Mouse (Mus musculus): ENCODE results near the gene Paxbp1. TPM values are rescaled to one million over a fixed set of nuclear protein-coding genes. Genes with fewer than 3 reads are reported as not detected.

Gene Paxbp1
- polyA plus RNA-seq, 1 experiment: 8.8 TPM

DNA sequence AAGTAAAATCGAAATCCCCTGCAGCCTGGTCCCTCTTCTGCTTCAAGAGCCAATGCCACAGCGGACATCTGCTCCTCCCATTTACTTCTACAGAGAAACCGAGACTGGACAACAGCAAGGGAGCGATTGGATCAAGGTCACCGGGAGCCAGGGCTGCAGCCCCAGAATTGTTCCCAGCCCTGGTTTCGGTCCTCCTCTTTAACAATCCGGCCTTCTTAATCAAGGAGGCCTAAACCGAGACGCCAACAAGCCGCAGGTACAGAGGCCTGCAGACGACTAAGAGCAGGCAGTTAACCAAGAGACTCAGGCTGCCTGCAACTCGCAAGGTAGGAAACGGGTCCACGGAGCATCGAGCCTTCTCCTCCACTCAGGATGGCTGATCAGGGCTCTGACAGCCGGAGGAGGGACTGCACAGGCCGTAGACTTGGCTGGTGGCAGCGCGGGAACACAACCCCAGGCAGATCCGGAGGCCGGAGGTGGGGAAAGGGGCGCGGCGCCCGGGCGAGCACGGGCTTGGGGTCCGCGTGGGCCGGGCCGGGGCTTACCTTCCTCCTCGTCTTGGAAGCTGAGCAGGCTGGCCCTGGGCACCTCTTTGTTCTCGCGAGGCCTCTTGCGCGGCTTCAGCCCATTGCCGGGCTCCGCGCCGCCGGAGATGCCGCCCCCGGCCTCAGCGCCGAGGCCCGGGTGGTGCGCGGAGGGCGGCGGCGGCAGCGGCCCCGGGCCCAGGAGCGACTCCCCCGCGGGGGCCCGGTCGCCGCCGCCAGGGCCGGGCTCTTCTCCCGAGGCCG lies 688 bp downstream of the Paxbp1 start:
- Histone ChIP-seq H3K4me3 (peak overlapping the region; percentile 93), H3K27me3 (ENCODE audit: control insufficient read depth, insufficient read depth, insufficient read length) (peaks cover 7% of the 10 kb centered on the region), H3K36me3 (ENCODE audit: control insufficient read depth, insufficient read depth) (peaks cover 6% of the 10 kb centered on the region), H3K79me2 (ENCODE audit: control insufficient read depth, insufficient read depth) (peaks cover 53% of the 10 kb centered on the region), H3K4me2 (ENCODE audit: low read depth) (peak overlapping the region; percentile 67), H3ac (ENCODE audit: control insufficient read depth, insufficient read length) (peak overlapping the region; percentile 97)
- TF ChIP-seq MYOG (IDR thresholded peaks at IDR 0.05; ENCODE audit: control insufficient read depth in 1 of 3, insufficient read depth in 1 of 3, insufficient read length in 2 of 3, low read depth in 2 of 3) (no peak), POLR2AphosphoS2 (IDR thresholded peaks at IDR 0.05; ENCODE audit: insufficient read length, low read depth) (no peak), TCF12 (IDR thresholded peaks at IDR 0.05; ENCODE audit: insufficient read depth, poor library complexity, severe bottlenecking) (no peak), MAX (IDR thresholded peaks at IDR 0.05; ENCODE audit: low read depth) (no peak), MYOD1 (IDR thresholded peaks at IDR 0.05; ENCODE audit: control insufficient read depth in 1 of 3, insufficient read length in 2 of 3, low read depth in 2 of 3) (no peak), REST (IDR thresholded peaks at IDR 0.05; ENCODE audit: insufficient read depth, insufficient read length) (no peak), SRF (IDR thresholded peaks at IDR 0.05; ENCODE audit: control insufficient read depth, insufficient read length, low read depth) (no peak), POLR2A (IDR thresholded peaks at IDR 0.05; ENCODE audit: insufficient read length, low read depth) (no peak), USF1 (IDR thresholded peaks at IDR 0.05; ENCODE audit: low read depth) (no peak), E2F4 (IDR thresholded peaks at IDR 0.05; ENCODE audit: insufficient read depth) (no peak), TCF3 (IDR thresholded peaks at IDR 0.05; ENCODE audit: insufficient read length, low read depth) (no peak), CEBPB (IDR thresholded peaks at IDR 0.05; ENCODE audit: insufficient read depth, poor library complexity, severe bottlenecking) (no peak)

DNA sequence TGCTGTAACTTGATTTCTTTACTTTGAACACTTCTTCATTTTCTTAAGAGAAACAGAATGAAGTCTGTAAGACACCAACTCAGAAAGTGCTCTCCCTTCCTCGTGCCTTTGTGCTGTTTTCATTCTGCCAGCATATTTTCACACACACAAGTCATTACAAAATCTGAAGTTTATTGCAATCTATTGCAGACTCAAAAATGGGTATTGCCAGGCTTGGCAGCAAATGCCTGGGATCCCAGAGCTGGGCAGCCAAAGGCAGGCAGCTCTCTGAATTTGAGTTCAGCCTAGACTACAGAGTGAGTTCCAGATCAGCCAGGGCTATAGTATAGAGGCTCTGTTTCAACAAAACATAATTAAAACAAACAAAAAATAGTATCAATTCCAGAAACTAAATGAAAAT lies 1.7 kb downstream of the Paxbp1 start:
- H3K79me2 ChIP-seq (ENCODE audit: control insufficient read depth, insufficient read depth): peaks cover 60% of the 10 kb centered on the region
- H3K27me3 ChIP-seq (ENCODE audit: control insufficient read depth, insufficient read depth, insufficient read length): no peaks in the 10 kb centered on the region
- TF ChIP-seq CEBPB (IDR thresholded peaks at IDR 0.05; ENCODE audit: insufficient read depth, poor library complexity, severe bottlenecking) (peak; percentile 55; the same call in 1 of the 2 replicates), TCF12 (IDR thresholded peaks at IDR 0.05; ENCODE audit: insufficient read depth, poor library complexity, severe bottlenecking) (no peak)
- H3K36me3 ChIP-seq (ENCODE audit: control insufficient read depth, insufficient read depth): peaks cover 16% of the 10 kb centered on the region
- peak overlapping the region; percentile 93 for H3K4me3 ChIP-seq
- H3ac ChIP-seq (ENCODE audit: control insufficient read depth, insufficient read length): no peak overlapping the region
- H3K4me2 ChIP-seq (ENCODE audit: low read depth): peak overlapping the region; percentile 67

DNA sequence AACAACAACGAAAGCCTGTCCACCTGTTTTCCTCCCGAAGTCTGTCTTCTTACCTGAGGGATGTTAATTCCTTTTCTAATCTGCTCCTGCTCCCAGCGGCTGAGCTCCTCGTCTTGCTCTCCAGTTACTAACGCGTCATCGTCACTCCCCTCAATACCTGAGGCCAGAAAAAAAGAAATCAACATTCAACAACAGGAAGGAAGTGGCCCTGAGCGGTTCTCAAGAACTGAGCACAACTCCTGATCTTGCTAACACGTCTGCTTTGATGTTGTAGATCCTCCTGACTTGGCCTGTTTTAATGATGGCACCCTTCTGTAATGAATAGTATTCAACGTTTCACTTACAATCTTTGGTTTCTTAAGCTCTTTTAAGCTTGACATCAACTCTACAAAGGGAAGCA lies 8.5 kb downstream of the Paxbp1 start:
- Histone ChIP-seq H3K79me2 (ENCODE audit: control insufficient read depth, insufficient read depth) (peaks cover 30% of the 10 kb centered on the region), H3K27me3 (ENCODE audit: control insufficient read depth, insufficient read depth, insufficient read length) (no peaks in the 10 kb centered on the region)
- TF ChIP-seq REST (IDR thresholded peaks at IDR 0.05; ENCODE audit: insufficient read depth, insufficient read length) (no peak), USF1 (IDR thresholded peaks at IDR 0.05; ENCODE audit: low read depth) (no peak), MYOD1 (IDR thresholded peaks at IDR 0.05; ENCODE audit: control insufficient read depth in 1 of 3, insufficient read length in 2 of 3, low read depth in 2 of 3) (no peak), SRF (IDR thresholded peaks at IDR 0.05; ENCODE audit: control insufficient read depth, insufficient read length, low read depth) (no peak), POLR2AphosphoS2 (IDR thresholded peaks at IDR 0.05; ENCODE audit: insufficient read length, low read depth) (no peak), POLR2A (IDR thresholded peaks at IDR 0.05; ENCODE audit: insufficient read length, low read depth) (no peak), CEBPB (IDR thresholded peaks at IDR 0.05; ENCODE audit: insufficient read depth, poor library complexity, severe bottlenecking) (no peak), E2F4 (IDR thresholded peaks at IDR 0.05; ENCODE audit: insufficient read depth) (no peak), MAX (IDR thresholded peaks at IDR 0.05; ENCODE audit: low read depth) (no peak), TCF12 (IDR thresholded peaks at IDR 0.05; ENCODE audit: insufficient read depth, poor library complexity, severe bottlenecking) (no peak), MYOG (IDR thresholded peaks at IDR 0.05; ENCODE audit: control insufficient read depth in 1 of 3, insufficient read depth in 1 of 3, insufficient read length in 2 of 3, low read depth in 2 of 3) (no peak), TCF3 (IDR thresholded peaks at IDR 0.05; ENCODE audit: insufficient read length, low read depth) (no peak)

DNA sequence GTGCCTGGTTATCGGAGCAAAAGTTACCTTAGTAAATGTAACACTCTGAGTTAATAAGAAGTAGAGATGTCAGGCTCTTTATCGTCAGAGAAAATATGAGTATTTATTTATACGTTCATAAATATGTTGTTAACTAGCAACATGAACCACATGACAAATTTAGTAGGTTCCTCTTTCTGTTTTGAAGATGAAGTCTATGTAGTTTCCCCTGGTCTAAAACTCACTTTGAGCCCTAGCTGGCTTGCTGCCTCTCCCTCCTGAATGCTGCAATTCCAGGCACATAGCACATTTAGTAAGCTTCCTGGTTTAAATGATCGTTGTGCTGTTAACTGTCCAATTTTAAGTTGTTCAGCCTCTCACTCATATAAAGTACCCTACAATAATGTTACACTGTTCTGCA lies 13.6 kb downstream of the Paxbp1 start:
- no peak overlapping the region for H3K4me2 ChIP-seq (ENCODE audit: low read depth)
- H3K79me2 ChIP-seq (ENCODE audit: control insufficient read depth, insufficient read depth): no peaks in the 10 kb centered on the region
- peaks cover 68% of the 10 kb centered on the region for H3K36me3 ChIP-seq (ENCODE audit: control insufficient read depth, insufficient read depth)
- no peak overlapping the region for H3K4me3 ChIP-seq
- TF ChIP-seq MYOD1 (IDR thresholded peaks at IDR 0.05; ENCODE audit: control insufficient read depth in 1 of 3, insufficient read length in 2 of 3, low read depth in 2 of 3): no peak
- no peak for TF ChIP-seq USF1 (IDR thresholded peaks at IDR 0.05; ENCODE audit: low read depth)
- TF ChIP-seq POLR2AphosphoS2 (IDR thresholded peaks at IDR 0.05; ENCODE audit: insufficient read length, low read depth): no peak
- TF ChIP-seq CEBPB (IDR thresholded peaks at IDR 0.05; ENCODE audit: insufficient read depth, poor library complexity, severe bottlenecking): no peak
- TF ChIP-seq MAX (IDR thresholded peaks at IDR 0.05; ENCODE audit: low read depth): no peak
- TF ChIP-seq TCF12 (IDR thresholded peaks at IDR 0.05; ENCODE audit: insufficient read depth, poor library complexity, severe bottlenecking): no peak
- no peak for TF ChIP-seq REST (IDR thresholded peaks at IDR 0.05; ENCODE audit: insufficient read depth, insufficient read length)
- TF ChIP-seq POLR2A (IDR thresholded peaks at IDR 0.05; ENCODE audit: insufficient read length, low read depth): no peak
- TF ChIP-seq SRF (IDR thresholded peaks at IDR 0.05; ENCODE audit: control insufficient read depth, insufficient read length, low read depth): no peak
- no peak for TF ChIP-seq E2F4 (IDR thresholded peaks at IDR 0.05; ENCODE audit: insufficient read depth)
- TF ChIP-seq TCF3 (IDR thresholded peaks at IDR 0.05; ENCODE audit: insufficient read length, low read depth): no peak
- no peak for TF ChIP-seq MYOG (IDR thresholded peaks at IDR 0.05; ENCODE audit: control insufficient read depth in 1 of 3, insufficient read depth in 1 of 3, insufficient read length in 2 of 3, low read depth in 2 of 3)
- no peaks in the 10 kb centered on the region for H3K27me3 ChIP-seq (ENCODE audit: control insufficient read depth, insufficient read depth, insufficient read length)
- H3ac ChIP-seq (ENCODE audit: control insufficient read depth, insufficient read length): no peak overlapping the region

More for the DNA sequence above, 8.5 kb downstream of the Paxbp1 start:
- Histone ChIP-seq H3K4me2 (ENCODE audit: low read depth) (no peak overlapping the region), H3ac (ENCODE audit: control insufficient read depth, insufficient read length) (no peak overlapping the region), H3K36me3 (ENCODE audit: control insufficient read depth, insufficient read depth) (peaks cover 64% of the 10 kb centered on the region), H3K4me3 (no peak overlapping the region)
